Mouse (Mus musculus): ENCODE data around the gene Abca2. TPM values are rescaled to one million over a fixed set of nuclear protein-coding genes. Genes with fewer than 3 reads are reported as not detected.

The Abca2 gene
- polyA plus RNA-seq, 1 experiment from 2014 or later = 3.8 TPM

GRCm38 (mm10) chr2:25465256-25465655 is 36.8 kb downstream of the Abca2 start:
- no peak for ATAC-seq (ENCODE audit: insufficient number of reproducible peaks, insufficient read depth, low FRiP score, low read depth)
- no peak overlapping the region for H3K4me3 ChIP-seq (ENCODE audit: control insufficient read depth in 1 of 2, insufficient read depth in 1 of 2, low read depth in 1 of 2, low read length in 2 of 2)
- WGBS = 89% methylated on average over 2 of the region's 2 CpGs
- 0 out of 2 replicates have a peak overlapping the region, but pooled peaks have one; percentile 3 for H3K9ac ChIP-seq (ENCODE audit: low read length)
- peaks cover 37 to 46% of the 10 kb centered on the region in 2 experiments for H3K4me1 ChIP-seq (ENCODE audit: control insufficient read depth in 2 of 2, insufficient read depth in 2 of 2, low read length in 2 of 2)
- H3K27me3 ChIP-seq (ENCODE audit: control insufficient read depth, insufficient read depth, low read length) = no peaks in the 10 kb centered on the region
- no peak overlapping the region for H3K4me2 ChIP-seq (ENCODE audit: low read length)
- H3K9me3 ChIP-seq (ENCODE audit: control insufficient read depth, low read length) = no peaks in the 10 kb centered on the region
- H3K27ac ChIP-seq (replicated peaks in 1 of 2; ENCODE audit: control insufficient read depth in 1 of 2, insufficient read depth in 1 of 2, low read depth in 2 of 2, low read length in 2 of 2) = no peak overlapping the region
- H3K36me3 ChIP-seq (ENCODE audit: control insufficient read depth, insufficient read depth, low read length) = no peaks in the 10 kb centered on the region

DNA sequence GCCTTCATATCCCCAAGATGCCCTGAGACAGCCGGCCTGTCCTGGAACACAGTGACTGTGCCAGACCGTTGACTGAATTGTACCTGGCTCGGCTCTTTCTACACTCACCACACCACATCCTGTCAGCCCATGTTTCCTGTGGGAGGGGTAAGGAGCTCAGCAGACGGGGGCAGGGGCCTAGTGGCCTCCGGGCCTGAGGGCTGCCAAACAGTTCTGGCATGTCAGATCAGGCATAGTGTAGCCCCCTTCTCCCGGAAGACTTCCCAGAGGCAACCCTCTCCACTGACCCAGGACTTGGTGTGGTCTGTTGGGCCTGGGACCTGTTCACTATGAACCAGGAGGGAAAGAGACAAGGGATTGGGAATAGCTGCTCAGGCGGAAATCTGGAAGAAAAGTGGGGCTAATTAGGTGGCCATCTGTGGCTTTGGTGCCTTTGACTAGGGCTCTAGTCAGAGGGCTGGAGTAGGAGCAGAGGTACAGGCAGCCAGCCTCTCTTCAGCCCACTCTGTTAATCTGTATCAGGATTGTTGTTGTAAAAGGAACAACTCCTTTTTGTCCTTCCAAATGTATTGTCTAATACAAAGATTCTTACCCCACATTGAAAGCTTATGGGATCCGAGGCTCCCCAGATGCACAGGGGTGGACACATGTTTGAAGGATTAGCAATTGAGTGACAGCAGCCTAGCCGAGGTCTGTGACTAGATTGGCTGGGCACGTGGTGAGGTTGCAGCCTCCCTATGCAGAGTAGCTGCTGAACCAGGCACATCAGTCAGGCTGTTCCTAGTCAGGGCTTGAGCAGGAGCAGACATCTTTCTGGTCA is 37.5 kb downstream of the Abca2 start:
- peaks cover 37 to 47% of the 10 kb centered on the region in 2 experiments for H3K4me1 ChIP-seq (ENCODE audit: control insufficient read depth in 2 of 2, insufficient read depth in 2 of 2, low read length in 2 of 2)
- H3K9ac ChIP-seq (ENCODE audit: low read length) = 0 out of 2 replicates have a peak overlapping the region, but pooled peaks have one; percentile 3
- no peak overlapping the region for H3K4me2 ChIP-seq (ENCODE audit: low read length)
- WGBS = 40% methylated on average over 10 of the region's 10 CpGs
- no peaks in the 10 kb centered on the region for H3K9me3 ChIP-seq (ENCODE audit: control insufficient read depth, low read length)
- 0 out of 4 replicates have a peak overlapping the region, but pooled peaks of 1 of the 2 experiments have one; percentile 9 for H3K27ac ChIP-seq (replicated peaks in 1 of 2; ENCODE audit: control insufficient read depth in 1 of 2, insufficient read depth in 1 of 2, low read depth in 2 of 2, low read length in 2 of 2)
- no peaks in the 10 kb centered on the region for H3K27me3 ChIP-seq (ENCODE audit: control insufficient read depth, insufficient read depth, low read length)
- H3K36me3 ChIP-seq (ENCODE audit: control insufficient read depth, insufficient read depth, low read length) = no peaks in the 10 kb centered on the region
- no peak overlapping the region for H3K4me3 ChIP-seq (ENCODE audit: control insufficient read depth in 1 of 2, insufficient read depth in 1 of 2, low read depth in 1 of 2, low read length in 2 of 2)
- ATAC-seq (ENCODE audit: insufficient number of reproducible peaks, insufficient read depth, low FRiP score, low read depth) = no peak

DNA sequence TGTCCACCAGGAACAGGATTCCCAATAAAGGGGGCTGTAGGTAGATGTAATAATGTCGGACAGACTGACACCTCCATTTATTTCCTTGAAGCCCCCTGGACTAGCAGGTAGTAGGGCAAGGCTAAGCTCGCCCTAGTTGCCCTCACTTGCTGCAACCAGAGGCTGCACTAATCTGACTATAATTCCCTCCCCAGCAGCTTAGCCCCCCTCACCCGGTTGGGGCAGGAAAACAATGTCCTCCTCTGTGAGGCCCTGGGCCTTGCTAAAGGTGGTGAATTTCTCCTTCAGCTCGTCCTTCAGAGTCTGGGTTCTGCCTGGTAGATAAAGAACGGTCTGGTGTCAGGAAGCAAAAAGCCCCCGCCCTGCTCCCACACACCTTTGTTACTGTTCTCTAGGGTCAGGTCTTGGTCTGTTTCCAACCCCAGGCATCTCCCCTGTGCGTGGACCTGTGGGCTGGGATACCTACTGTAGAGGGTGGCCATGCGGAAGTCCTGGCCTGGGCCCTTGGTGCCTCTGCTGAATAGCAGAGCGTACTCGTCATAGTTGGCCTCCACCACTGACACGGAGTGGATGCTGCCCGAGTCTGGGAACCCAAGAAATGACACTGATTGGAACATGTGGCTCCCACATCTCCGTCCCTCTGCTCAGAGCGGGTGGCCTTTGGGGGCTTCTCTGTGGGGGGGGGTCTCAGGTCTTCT is 39.3 kb downstream of the Abca2 start:
- H3K36me3 ChIP-seq (ENCODE audit: control insufficient read depth, insufficient read depth, low read length) = no peaks in the 10 kb centered on the region
- peaks cover 32 to 39% of the 10 kb centered on the region in 2 experiments for H3K4me1 ChIP-seq (ENCODE audit: control insufficient read depth in 2 of 2, insufficient read depth in 2 of 2, low read length in 2 of 2)
- no peaks in the 10 kb centered on the region for H3K27me3 ChIP-seq (ENCODE audit: control insufficient read depth, insufficient read depth, low read length)
- peak overlapping the region; percentile 7; the same call in 1 of the 2 replicates for H3K9ac ChIP-seq (ENCODE audit: low read length)
- no peak for ATAC-seq (ENCODE audit: insufficient number of reproducible peaks, insufficient read depth, low FRiP score, low read depth)
- WGBS = 64% methylated on average over 14 of the region's 14 CpGs
- no peak overlapping the region for H3K4me3 ChIP-seq (ENCODE audit: control insufficient read depth in 1 of 2, insufficient read depth in 1 of 2, low read depth in 1 of 2, low read length in 2 of 2)
- H3K27ac ChIP-seq (replicated peaks in 1 of 2; ENCODE audit: control insufficient read depth in 1 of 2, insufficient read depth in 1 of 2, low read depth in 2 of 2, low read length in 2 of 2) = peak overlapping the region; percentile 6 to 53; a peak in 1 of 4 replicates
- no peaks in the 10 kb centered on the region for H3K9me3 ChIP-seq (ENCODE audit: control insufficient read depth, low read length)
- no peak overlapping the region for H3K4me2 ChIP-seq (ENCODE audit: low read length)

GRCm38 (mm10) chr2:25468962-25469915 is 40.7 kb downstream of the Abca2 start:
- no peak overlapping the region for H3K4me3 ChIP-seq (ENCODE audit: control insufficient read depth in 1 of 2, insufficient read depth in 1 of 2, low read depth in 1 of 2, low read length in 2 of 2)

GRCm38 (mm10) chr2:25469969-25470368 is 41.5 kb downstream of the Abca2 start, which contains the start of gene Ptgds:
Gene Ptgds, minus strand, starts transcription at chr2:25470046.
- Histone ChIP-seq H3K9ac (ENCODE audit: low read length) (peak within 1 kb of the TSS; percentile 34), H3K4me2 (ENCODE audit: low read length) (peak within 1 kb of the TSS; percentile 46)

More at GRCm38 (mm10) chr2:25468962-25469915, 40.7 kb downstream of the Abca2 start:
- Histone ChIP-seq H3K4me1 (ENCODE audit: control insufficient read depth in 2 of 2, insufficient read depth in 2 of 2, low read length in 2 of 2) (peaks cover 32 to 39% of the 10 kb centered on the region in 2 experiments), H3K9ac (ENCODE audit: low read length) (peak overlapping the region; percentile 34), H3K4me2 (ENCODE audit: low read length) (peak overlapping the region; percentile 46), H3K27ac (replicated peaks in 1 of 2; ENCODE audit: control insufficient read depth in 1 of 2, insufficient read depth in 1 of 2, low read depth in 2 of 2, low read length in 2 of 2) (peak overlapping the region; percentile 84 to 91), H3K9me3 (ENCODE audit: control insufficient read depth, low read length) (no peaks in the 10 kb centered on the region), H3K27me3 (ENCODE audit: control insufficient read depth, insufficient read depth, low read length) (no peaks in the 10 kb centered on the region), H3K36me3 (ENCODE audit: control insufficient read depth, insufficient read depth, low read length) (no peaks in the 10 kb centered on the region)
- WGBS = 60% methylated on average over 10 of the region's 10 CpGs
- peak; percentile 86 for ATAC-seq (ENCODE audit: insufficient number of reproducible peaks, insufficient read depth, low FRiP score, low read depth)

DNA sequence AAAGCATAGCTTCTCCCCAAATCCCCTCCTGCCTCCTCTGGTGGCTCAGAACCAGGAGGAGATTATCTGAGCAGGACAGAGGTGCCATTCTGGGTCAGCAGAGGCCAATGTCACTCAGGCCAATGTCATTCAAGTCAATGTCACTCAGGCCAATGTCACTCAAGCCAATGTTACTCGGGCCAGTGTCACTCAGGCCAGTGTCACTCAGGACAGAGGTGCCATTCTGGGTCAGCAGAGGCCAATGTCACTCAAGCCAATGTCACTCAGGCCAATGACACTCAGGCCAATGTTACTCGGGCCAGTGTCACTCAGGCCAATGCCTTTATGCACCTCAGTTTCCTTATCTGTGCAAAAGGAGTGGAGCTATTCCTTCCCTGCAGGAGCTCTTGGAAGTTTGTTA is 44.0 kb downstream of the Abca2 start:
- no peaks in the 10 kb centered on the region for H3K9me3 ChIP-seq (ENCODE audit: control insufficient read depth, low read length)
- no peak overlapping the region for H3K4me2 ChIP-seq (ENCODE audit: low read length)
- H3K4me1 ChIP-seq (ENCODE audit: control insufficient read depth in 2 of 2, insufficient read depth in 2 of 2, low read length in 2 of 2) = peaks cover 26 to 29% of the 10 kb centered on the region in 2 experiments
- 64% methylated on average over 2 of the region's 2 CpGs for WGBS
- no peaks in the 10 kb centered on the region for H3K27me3 ChIP-seq (ENCODE audit: control insufficient read depth, insufficient read depth, low read length)
- H3K4me3 ChIP-seq (ENCODE audit: control insufficient read depth in 1 of 2, insufficient read depth in 1 of 2, low read depth in 1 of 2, low read length in 2 of 2) = no peak overlapping the region
- H3K27ac ChIP-seq (replicated peaks in 1 of 2; ENCODE audit: control insufficient read depth in 1 of 2, insufficient read depth in 1 of 2, low read depth in 2 of 2, low read length in 2 of 2) = no peak overlapping the region
- no peak overlapping the region for H3K9ac ChIP-seq (ENCODE audit: low read length)
- ATAC-seq (ENCODE audit: insufficient number of reproducible peaks, insufficient read depth, low FRiP score, low read depth) = no peak
- no peaks in the 10 kb centered on the region for H3K36me3 ChIP-seq (ENCODE audit: control insufficient read depth, insufficient read depth, low read length)

More at GRCm38 (mm10) chr2:25469969-25470368, 41.5 kb downstream of the Abca2 start, which contains the start of gene Ptgds:
- Histone ChIP-seq H3K27me3 (ENCODE audit: control insufficient read depth, insufficient read depth, low read length) (no peaks in the 10 kb centered on the region), H3K36me3 (ENCODE audit: control insufficient read depth, insufficient read depth, low read length) (no peaks in the 10 kb centered on the region), H3K9me3 (ENCODE audit: control insufficient read depth, low read length) (no peaks in the 10 kb centered on the region), H3K27ac (replicated peaks in 1 of 2; ENCODE audit: control insufficient read depth in 1 of 2, insufficient read depth in 1 of 2, low read depth in 2 of 2, low read length in 2 of 2) (peak within 1 kb of the TSS; percentile 84 to 91), H3K4me1 (ENCODE audit: control insufficient read depth in 2 of 2, insufficient read depth in 2 of 2, low read length in 2 of 2) (peaks cover 32 to 39% of the 10 kb centered on the region in 2 experiments), H3K4me3 (ENCODE audit: control insufficient read depth in 1 of 2, insufficient read depth in 1 of 2, low read depth in 1 of 2, low read length in 2 of 2) (no peak within 1 kb of the TSS)
- 29% methylated on average over 6 of the region's 6 CpGs for WGBS
- ATAC-seq (ENCODE audit: insufficient number of reproducible peaks, insufficient read depth, low FRiP score, low read depth) = no peak

GRCm38 (mm10) chr2:25477541-25477940 is 49.0 kb downstream of the Abca2 start:
- Histone ChIP-seq H3K4me1 (ENCODE audit: control insufficient read depth in 2 of 2, insufficient read depth in 2 of 2, low read length in 2 of 2) (no peaks in the 10 kb centered on the region; a peak in 1 of 4 replicates), H3K4me2 (ENCODE audit: low read length) (no peak overlapping the region), H3K4me3 (ENCODE audit: control insufficient read depth in 1 of 2, insufficient read depth in 1 of 2, low read depth in 1 of 2, low read length in 2 of 2) (no peak overlapping the region), H3K27ac (replicated peaks in 1 of 2; ENCODE audit: control insufficient read depth in 1 of 2, insufficient read depth in 1 of 2, low read depth in 2 of 2, low read length in 2 of 2) (no peak overlapping the region), H3K9ac (ENCODE audit: low read length) (no peak overlapping the region), H3K27me3 (ENCODE audit: control insufficient read depth, insufficient read depth, low read length) (no peaks in the 10 kb centered on the region), H3K9me3 (ENCODE audit: control insufficient read depth, low read length) (no peaks in the 10 kb centered on the region), H3K36me3 (ENCODE audit: control insufficient read depth, insufficient read depth, low read length) (no peaks in the 10 kb centered on the region)
- no peak for ATAC-seq (ENCODE audit: insufficient number of reproducible peaks, insufficient read depth, low FRiP score, low read depth)
- 85% methylated on average over 8 of the region's 8 CpGs for WGBS

All from heart, embryonic 14.5 days (tissue).